Mouse (Mus musculus): Measurements from ENCODE around the gene Rpa2. TPM values are rescaled to one million over a fixed set of nuclear protein-coding genes. Genes with fewer than 3 reads are reported as not detected.
A peak's percentile ranks its signal among the peaks of the same experiment; 100 is the strongest.
"Not testable (repeated sequence)": the region's sequence is repeated elsewhere in the genome, so short reads cannot be mapped to it uniquely, and the experiment has no call there.

Gene Rpa2
- polyA plus RNA-seq, 1 experiment = 29.6 TPM

DNA sequence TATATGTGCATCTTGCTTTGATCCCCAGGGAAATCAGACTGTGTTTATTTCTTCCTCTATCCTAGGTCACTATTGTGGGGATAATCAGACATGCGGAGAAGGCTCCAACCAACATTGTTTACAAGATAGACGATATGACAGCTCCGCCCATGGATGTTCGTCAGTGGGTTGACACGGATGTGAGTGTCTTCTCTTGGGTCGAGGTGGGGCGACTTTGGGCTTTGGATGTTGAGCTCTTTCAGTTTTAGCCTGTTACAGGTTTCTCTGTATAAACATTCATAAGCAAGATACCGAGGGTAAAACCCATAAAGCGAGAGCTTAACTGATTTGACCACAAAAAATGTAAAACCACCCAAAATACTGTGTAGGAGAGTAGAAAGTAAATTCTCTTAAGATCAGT is 3.6 kb downstream of the Rpa2 start:
- TF ChIP-seq POLR2A (IDR thresholded peaks at IDR 0.05; ENCODE audit: borderline replicate concordance, extremely low read depth, insufficient read depth, insufficient read length, poor library complexity, severe bottlenecking) (no peak), CTCF (IDR thresholded peaks at IDR 0.05; ENCODE audit: borderline replicate concordance, extremely low read depth, insufficient read depth, insufficient read length) (no peak)
- no peak for DNase-seq (ENCODE audit: low read depth)

DNA sequence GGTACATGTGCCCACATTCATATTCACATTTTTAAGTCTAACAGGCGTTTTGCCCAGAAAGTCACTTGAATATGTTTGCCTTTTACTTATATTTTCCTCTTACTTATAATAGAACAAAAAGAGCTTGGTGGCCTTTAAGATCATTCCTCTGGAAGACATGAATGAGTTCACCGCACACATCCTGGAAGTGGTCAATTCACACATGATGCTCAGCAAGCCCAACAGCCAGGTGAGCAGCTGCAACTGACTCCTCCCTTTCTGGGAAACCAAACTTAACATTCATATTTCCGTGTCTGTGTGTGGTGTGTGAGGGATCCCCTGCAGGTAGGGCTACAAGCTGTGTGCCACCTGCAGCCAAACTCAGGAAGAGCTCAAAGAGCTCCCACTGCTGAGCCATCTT is 6.8 kb downstream of the Rpa2 start:
- no peak for DNase-seq (ENCODE audit: low read depth)
- TF ChIP-seq POLR2A (IDR thresholded peaks at IDR 0.05; ENCODE audit: borderline replicate concordance, extremely low read depth, insufficient read depth, insufficient read length, poor library complexity, severe bottlenecking) (no peak), CTCF (IDR thresholded peaks at IDR 0.05; ENCODE audit: borderline replicate concordance, extremely low read depth, insufficient read depth, insufficient read length) (no peak)

DNA sequence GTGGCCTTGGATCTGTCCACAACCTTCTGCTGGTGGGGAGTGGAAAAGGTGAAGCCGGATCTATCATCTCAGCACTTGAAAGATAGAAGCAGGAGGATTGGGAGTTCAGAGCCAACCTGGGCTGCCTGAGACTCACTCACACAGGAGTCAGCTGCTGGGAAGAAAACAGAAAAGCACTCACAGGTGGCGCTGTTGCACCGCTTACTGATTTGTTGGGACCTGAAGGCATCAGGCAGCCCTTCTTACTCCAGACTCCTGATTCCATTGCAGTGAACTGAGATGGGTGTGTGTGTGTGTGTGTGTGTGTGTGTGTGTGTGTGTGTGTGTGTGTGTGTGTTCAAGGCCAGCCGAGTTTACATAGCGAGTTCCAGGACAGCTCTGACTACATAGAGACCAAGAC is 8.6 kb downstream of the Rpa2 start:
- DNase-seq (ENCODE audit: low read depth) = peak; percentile 52
- peak; percentile 60 for TF ChIP-seq CTCF (IDR thresholded peaks at IDR 0.05; ENCODE audit: borderline replicate concordance, extremely low read depth, insufficient read depth, insufficient read length)
- TF ChIP-seq POLR2A (IDR thresholded peaks at IDR 0.05; ENCODE audit: borderline replicate concordance, extremely low read depth, insufficient read depth, insufficient read length, poor library complexity, severe bottlenecking) = no peak

DNA sequence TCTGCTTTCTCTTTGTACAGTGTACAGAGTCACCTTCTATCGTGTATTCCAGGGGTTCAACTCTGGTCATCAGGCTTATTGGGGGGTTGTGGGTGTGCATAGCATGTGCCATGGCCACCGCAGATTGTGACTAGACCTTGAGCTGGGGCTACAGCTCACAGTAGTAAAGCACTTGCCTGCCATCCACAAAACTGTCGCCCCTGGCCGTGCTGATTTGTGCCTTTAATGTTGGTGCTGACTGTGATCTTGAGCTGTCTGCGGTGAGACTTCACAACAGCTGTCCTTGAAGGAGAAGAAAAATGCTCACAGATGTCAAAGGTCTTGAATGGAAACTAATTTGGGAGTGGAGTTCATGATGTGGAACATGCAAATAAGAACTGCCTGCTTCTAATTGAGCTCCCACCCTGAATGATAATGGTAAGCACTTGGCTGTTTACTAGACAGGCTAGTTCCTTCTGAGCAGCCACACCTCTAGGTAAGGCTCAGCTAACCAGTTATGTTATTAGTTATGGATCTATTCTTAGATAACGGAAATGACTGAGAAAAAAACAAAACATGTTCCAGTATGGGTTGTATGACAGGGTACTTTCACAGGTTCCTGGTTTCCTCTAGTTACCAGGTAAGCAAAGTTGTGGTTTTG is 10.6 kb downstream of the Rpa2 start:
- TF ChIP-seq POLR2A (IDR thresholded peaks at IDR 0.05; ENCODE audit: borderline replicate concordance, extremely low read depth, insufficient read depth, insufficient read length, poor library complexity, severe bottlenecking) (no peak), CTCF (IDR thresholded peaks at IDR 0.05; ENCODE audit: borderline replicate concordance, extremely low read depth, insufficient read depth, insufficient read length) (no peak)
- no peak for DNase-seq (ENCODE audit: low read depth)

DNA sequence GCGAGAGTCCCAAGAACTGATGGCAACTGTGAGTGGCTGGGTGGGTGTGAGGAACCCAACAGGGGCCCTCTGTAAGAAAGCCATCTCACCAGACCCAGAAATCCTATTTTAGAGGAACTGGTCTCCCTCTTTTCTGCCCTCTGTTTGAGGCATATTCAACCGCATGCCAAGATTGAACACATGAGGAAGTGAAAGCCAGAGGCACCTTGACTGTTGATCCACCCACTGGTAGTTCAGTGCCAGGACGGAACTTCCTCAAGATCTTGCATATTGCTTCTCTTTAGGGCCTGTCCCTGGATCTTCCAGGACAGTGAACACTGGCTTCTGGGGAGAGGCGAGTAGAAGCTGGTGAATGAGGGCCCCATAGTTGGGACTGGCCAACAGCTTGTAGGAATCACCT is 12.2 kb downstream of the Rpa2 start:
- DNase-seq (ENCODE audit: low read depth) = no peak
- no peak for TF ChIP-seq POLR2A (IDR thresholded peaks at IDR 0.05; ENCODE audit: borderline replicate concordance, extremely low read depth, insufficient read depth, insufficient read length, poor library complexity, severe bottlenecking)
- TF ChIP-seq CTCF (IDR thresholded peaks at IDR 0.05; ENCODE audit: borderline replicate concordance, extremely low read depth, insufficient read depth, insufficient read length) = no peak

DNA sequence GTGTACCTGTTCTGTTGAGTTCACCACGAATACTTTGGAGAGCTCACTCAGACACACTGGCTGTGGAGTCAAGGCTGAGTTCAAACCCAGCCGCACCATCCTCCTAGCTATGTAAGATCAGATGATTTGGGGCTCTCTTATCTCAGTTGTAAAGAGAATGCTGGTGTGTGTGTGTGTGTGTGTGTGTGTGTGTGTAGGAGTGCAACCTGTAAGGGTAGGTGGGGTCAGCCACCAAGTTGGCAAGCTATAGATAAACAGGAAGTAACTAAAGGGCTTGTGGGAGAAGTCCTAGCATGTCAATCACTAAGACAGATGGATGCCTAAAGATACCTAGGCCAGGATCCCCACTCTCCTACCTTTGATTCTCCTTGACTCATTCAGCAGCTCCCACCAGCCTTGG is 15.6 kb downstream of the Rpa2 start:
- TF ChIP-seq POLR2A (IDR thresholded peaks at IDR 0.05; ENCODE audit: borderline replicate concordance, extremely low read depth, insufficient read depth, insufficient read length, poor library complexity, severe bottlenecking) (no peak), CTCF (IDR thresholded peaks at IDR 0.05; ENCODE audit: borderline replicate concordance, extremely low read depth, insufficient read depth, insufficient read length) (no peak)
- DNase-seq (ENCODE audit: low read depth) = no peak

DNA sequence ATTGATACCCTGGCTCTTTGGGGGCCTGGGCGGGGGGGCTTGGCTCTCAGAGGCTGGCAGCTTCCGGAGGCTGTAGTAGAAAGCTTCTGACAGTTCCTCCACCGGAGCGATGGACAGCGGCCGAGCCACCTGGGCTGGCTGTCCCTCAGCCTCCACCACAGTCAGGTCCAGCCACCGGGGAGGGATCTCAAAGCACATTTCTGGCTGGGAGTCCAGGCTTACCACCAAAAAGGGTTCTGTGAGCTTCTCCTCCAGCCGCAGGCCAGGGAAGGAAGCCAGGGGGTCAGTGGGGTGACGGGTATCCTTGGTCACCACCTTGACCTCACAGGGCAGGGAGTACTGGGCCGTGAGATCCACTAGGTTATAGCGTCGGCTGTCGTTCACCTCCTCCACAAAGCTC is 17.1 kb downstream of the Rpa2 start:
- TF ChIP-seq POLR2A (IDR thresholded peaks at IDR 0.05; ENCODE audit: borderline replicate concordance, extremely low read depth, insufficient read depth, insufficient read length, poor library complexity, severe bottlenecking) (no peak), CTCF (IDR thresholded peaks at IDR 0.05; ENCODE audit: borderline replicate concordance, extremely low read depth, insufficient read depth, insufficient read length) (no peak)
- no peak for DNase-seq (ENCODE audit: low read depth)

DNA sequence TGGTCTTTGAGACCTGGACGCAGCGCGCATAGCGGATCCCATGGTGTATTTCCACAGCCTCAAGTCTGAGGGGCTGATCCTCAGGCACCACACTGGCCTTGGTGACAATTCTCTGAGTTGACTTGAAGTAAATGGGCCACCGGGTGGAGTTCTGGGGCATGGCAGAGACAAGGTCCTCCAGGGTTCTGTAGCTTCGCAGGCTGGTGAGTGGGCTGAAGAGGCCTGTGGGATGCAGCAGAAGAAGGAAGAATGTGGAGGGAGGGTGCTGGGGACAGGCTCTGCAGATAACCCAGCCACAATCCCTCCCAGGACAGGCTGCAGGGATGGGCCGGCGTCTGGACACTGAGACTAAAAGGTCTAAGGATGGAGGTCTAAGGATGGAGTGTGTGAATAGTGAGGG is 21.6 kb downstream of the Rpa2 start:
- TF ChIP-seq POLR2A (IDR thresholded peaks at IDR 0.05; ENCODE audit: borderline replicate concordance, extremely low read depth, insufficient read depth, insufficient read length, poor library complexity, severe bottlenecking) = no peak
- no peak for TF ChIP-seq CTCF (IDR thresholded peaks at IDR 0.05; ENCODE audit: borderline replicate concordance, extremely low read depth, insufficient read depth, insufficient read length)
- no peak for DNase-seq (ENCODE audit: low read depth)

DNA sequence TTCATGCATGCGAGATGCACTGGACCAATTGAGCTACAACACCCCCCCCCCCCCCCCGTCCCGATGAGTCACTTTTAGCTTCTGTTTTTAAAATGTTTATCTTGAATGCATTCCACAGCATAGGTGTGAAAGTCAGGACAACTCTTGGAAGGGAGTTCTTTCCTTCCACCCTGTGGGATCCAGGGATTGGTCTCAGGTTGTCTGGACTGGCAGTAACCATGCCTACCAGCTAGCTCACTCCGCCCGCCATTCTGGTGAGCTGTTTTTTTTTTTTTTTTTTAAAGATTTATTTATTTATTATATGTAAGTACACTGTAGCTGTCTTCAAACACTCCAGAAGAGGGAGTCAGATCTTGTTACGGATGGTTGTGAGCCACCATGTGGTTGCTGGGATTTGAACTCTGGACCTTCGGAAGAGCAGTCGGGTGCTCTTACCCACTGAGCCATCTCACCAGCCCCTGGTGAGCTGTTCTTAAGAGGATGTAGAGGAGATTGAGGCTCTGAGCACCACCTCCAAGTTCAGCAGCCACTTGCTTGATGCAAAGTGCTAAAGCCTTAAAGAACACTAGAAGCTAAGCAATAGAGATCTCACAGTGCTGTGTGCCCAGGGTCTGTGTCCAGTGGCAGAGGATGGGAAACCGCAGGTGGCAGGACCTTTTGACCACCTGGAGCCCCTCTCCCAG is 25.3 kb downstream of the Rpa2 start:
- not testable (repeated sequence) for DNase-seq (ENCODE audit: low read depth)

DNA sequence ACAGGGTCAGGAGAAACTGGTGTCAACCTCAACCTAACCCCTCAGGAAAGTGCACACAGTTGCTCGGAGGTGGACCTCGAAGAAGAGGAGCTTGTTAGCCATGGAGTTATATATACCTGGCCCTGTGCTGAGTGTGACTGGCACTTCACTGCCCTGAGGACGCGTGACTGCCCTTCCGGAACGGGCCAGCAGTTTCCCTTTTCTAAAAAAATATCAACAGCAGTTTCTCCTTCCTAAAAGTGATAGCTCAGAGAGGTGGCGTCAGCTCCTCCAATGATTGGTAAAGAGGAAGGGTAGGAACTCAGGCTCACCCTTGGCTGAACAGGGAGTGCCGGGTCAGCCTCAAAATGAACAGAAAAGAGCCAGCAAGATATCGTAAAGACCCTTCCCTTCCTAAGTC is 25.9 kb downstream of the Rpa2 start:
- no peak for TF ChIP-seq POLR2A (IDR thresholded peaks at IDR 0.05; ENCODE audit: borderline replicate concordance, extremely low read depth, insufficient read depth, insufficient read length, poor library complexity, severe bottlenecking)
- no peak for TF ChIP-seq CTCF (IDR thresholded peaks at IDR 0.05; ENCODE audit: borderline replicate concordance, extremely low read depth, insufficient read depth, insufficient read length)
- no peak for DNase-seq (ENCODE audit: low read depth)

DNA sequence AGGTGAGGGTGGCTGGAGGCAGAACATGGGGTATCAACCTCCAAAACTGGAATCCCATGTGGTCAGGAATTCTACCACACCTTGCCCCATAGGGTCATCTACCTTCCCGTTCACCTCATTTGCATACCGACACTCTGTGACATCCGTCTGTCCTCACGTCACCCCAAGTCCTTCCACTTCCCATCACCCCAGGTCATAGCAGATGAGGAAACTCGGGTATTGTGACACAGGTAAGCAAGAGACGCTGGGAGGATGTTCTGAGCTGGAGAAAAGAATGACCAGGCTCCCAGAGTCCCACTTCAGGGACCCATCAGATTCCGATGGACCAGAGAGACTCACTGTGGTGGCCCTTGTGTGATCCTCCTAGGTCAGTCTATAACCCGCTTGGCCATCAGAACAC is 26.6 kb downstream of the Rpa2 start:
- TF ChIP-seq POLR2A (IDR thresholded peaks at IDR 0.05; ENCODE audit: borderline replicate concordance, extremely low read depth, insufficient read depth, insufficient read length, poor library complexity, severe bottlenecking) (no peak), CTCF (IDR thresholded peaks at IDR 0.05; ENCODE audit: borderline replicate concordance, extremely low read depth, insufficient read depth, insufficient read length) (no peak)
- no peak for DNase-seq (ENCODE audit: low read depth)

DNA sequence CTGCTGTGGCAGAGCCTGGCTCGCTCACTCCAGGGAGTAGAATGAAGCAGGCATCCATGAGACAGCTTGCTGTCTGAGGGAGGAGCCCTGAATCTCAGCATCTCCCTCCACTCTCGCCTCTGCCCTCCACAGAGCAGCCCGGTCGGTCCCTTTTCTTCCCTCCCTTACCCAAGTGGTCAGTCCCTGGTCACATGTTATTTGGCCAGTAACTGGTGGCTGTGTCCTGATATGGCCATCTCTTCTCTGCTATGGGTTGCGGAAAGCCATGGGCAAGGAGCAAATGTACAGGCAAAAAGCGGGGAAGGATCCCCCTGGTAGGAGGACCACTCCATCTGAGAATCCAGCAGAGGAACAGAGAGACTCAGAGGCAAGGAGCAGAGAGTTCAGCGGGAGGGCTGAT is 27.0 kb downstream of the Rpa2 start:
- DNase-seq (ENCODE audit: low read depth) = no peak
- TF ChIP-seq POLR2A (IDR thresholded peaks at IDR 0.05; ENCODE audit: borderline replicate concordance, extremely low read depth, insufficient read depth, insufficient read length, poor library complexity, severe bottlenecking) (no peak), CTCF (IDR thresholded peaks at IDR 0.05; ENCODE audit: borderline replicate concordance, extremely low read depth, insufficient read depth, insufficient read length) (no peak)
